Mouse (Mus musculus) ovary, postnatal 10 days (tissue): ENCODE data around the gene Mrpl38.

Source experiments
- DNase-seq: peaks from one replicate; pipeline ENCODE4 v3.0.0; 2022; ENCODE audit warnings: low spot score

Gene Mrpl38

GRCm38 (mm10) chr11:116091591-116091990 is 47.1 kb downstream of the Mrpl38 start:
- DNase-seq: no peak

DNA sequence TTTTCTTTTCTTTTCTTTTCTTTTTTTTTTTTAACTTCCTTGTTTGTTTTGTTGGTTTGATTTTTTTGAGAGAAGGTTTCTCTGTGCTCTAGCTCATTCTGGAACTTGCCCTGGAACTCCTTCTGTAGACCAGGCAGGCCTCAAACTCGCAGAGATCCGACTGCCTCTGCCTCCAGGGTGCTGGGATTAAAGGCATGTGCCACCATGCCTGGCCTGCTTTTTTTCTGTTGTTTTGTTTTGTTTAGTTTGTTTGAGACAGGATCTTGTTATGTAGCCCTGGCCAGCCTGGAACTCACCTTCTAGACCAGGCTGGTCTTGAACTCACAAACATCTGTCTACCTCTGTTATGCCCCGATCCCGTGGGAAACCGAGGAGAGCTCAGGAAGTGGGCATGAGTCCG is 49.1 kb downstream of the Mrpl38 start:
- no peak for DNase-seq

GRCm38 (mm10) chr11:116088741-116089394 is 49.8 kb downstream of the Mrpl38 start:
- no peak for DNase-seq

DNA sequence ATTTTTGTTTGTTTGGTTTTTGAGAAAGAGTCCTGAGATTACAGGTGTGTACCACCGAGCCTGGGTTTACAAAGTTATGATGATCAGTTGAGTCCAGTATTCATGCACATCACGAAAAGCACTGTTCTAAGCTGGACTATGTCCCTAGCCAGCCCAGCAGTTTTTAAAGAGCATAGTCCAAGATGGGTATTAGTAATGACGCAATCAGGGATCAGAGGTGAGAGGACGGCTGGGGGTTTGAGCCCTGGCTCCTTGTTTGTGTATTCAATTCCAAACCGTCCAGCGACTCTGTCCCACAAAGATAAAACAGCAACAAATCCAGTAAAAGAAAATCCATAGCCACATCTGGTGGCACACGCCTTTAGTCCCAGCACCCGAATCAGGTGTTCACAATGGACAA is 50.5 kb downstream of the Mrpl38 start:
- DNase-seq: no peak

DNA sequence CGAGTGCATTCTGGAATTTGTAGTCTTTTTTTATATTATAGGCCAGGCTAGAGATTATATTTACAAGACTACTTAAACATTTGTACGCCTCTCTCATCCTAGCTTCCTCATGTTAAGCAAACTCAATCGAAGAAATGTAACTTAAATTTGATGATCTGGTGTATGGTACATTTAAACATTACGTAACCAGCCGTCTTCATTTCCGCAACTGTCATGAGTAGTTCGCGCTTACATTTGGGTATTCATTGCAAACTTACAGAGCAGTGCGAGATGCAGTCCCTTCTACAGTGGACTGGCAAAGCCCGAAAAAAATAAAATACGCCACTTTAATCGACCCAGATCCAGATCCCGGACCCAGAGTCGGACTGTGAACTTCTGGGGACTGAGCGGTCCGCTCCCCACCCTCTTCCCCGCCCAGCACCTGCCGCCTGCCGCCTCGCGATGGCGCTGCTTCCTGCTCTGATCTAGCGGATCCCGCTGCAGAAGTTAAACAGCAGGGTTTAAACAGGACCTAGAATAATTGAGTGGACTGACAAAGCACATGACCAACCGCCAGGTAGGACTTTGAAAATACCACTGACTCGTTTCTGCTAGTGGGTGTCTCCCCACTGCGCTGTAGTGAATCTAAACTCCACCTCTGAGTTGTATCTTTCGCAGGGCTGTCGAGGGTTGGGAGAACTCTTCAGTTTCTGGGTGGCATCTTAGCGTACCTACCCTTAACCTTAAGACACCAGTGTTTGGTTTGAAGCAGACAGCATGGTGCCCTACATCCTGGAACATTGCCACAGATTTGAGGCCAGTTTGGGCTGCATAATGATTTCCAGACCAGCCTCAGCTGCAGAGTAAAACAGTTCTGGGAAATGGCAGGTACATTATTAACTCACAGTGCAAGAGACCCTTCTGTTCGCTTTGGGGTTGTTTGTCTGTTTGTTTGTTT is 51.2 kb downstream of the Mrpl38 start:
- DNase-seq: no peak

- peak; percentile 88 for DNase-seq
Observed at GRCm38 (mm10) chr11:116086258-116087193, 52.1 kb downstream of the Mrpl38 start, which contains the start of gene Wbp2. Wbp2 (minus strand) TSS chr11:116086995.

DNA sequence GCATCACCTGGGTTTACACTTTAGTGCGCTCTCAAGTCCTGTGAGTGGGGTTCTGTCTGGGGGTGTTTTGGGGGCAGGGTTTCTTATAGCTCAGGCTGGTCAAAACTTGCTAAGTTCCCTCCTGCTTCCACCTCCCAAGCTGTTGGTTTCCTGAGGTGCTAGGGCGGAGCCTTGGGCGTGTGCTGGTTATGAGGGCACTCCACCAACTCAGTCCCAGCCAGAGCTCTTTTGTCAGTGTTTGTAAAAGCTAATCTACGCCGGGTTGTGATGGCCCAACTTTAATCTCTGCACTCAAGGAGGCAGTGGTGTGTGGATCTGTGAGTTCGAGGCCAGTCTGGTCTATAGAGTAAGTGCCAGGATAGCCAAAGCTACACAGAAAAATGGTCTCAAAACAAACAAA is 54.5 kb downstream of the Mrpl38 start:
- DNase-seq: no peak

DNA sequence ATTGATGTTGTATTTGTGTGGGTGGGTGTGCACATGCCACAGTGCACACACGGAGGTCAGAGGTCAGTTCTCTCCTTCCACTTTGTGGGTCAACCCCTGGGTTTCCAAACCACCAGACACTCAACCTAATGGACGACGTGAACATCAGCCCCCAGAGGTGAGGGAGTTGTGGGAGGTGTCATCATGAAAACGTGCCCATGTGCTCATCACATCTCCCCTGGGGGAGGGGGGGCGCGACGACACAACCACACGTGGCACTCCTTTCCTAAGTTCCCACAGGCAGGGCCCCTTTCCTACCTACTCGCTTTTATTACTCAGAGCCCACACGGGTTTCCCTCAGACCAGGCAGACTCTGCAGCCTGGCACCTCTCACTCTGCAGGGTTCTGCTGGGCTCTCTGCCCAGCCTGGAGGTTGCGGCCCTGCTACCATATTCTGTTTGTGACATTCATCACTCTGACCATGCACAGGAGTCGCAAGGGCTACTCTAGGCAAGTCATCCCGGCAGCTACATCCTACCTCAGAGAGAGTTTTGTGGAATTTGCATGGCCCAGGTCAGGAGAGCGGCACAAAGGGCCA is 55.5 kb downstream of the Mrpl38 start:
- DNase-seq: no peak
